Mouse (Mus musculus): ENCODE data around the gene H60b.
"Not testable (repeated sequence)": the region's sequence is repeated elsewhere in the genome, so short reads cannot be mapped to it uniquely, and the experiment has no call there.

The H60b gene

DNA sequence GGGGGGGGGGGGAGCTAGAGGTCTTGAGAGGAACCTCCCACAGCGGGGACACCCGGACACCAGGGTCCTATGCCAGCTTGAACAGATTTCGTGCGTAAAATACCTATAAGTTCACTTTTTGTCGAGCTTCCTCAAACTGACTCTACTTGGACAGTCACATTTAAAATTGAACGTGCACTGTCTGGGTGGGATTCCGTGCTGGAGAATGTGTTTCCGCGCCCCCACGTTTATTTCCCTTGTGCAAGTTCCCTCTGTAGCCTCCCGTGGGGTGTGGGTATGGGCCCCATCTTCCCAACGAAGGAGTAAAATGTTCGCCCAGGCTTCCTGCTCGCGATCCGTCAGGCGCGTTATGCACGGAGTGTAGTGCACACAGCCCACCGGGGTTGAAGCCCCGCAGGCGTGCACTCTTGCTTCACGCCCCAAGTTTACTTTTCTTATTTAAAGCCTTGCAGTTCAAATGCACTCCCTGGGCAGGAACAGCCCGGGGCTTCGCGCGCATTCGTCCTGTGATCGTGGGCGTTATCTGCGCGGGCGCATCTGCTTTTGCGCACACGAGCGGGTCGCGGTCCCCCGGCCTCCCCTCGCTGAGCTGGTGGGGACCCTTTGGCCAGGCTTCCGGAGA is 115.4 kb downstream of the H60b start:
- DNase-seq (ENCODE audit: low read depth, low spot score) = peak; percentile 69

- DNase-seq (ENCODE audit: low read depth, low spot score) = peak; percentile 55
Measured at GRCm38 (mm10) chr10:22274445-22275057, 116.2 kb downstream of the H60b start.

DNA sequence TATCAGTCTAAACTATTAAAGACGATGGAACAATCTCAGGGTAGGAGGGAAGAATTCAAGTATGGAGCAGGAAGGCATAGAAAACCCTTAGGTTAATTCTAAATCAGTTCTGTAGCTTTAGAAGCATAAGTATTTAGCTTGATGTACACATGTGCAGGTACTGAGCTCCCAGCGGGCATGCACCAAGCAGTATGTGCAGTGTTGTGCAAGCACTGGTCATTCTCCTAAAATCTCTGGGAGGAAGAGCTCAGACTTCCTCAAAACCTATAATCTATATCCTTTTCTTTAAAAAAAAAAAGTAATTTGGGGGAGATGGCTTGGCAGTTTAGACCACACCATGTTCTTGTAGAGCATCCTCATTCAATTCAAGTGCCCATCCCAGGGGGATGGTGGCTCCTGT is 120.1 kb downstream of the H60b start:
- DNase-seq (ENCODE audit: low read depth, low spot score) = not testable (repeated sequence)

- DNase-seq (ENCODE audit: low read depth, low spot score) = no peak
Measured at GRCm38 (mm10) chr10:22282816-22283215, 124.4 kb downstream of the H60b start.

DNA sequence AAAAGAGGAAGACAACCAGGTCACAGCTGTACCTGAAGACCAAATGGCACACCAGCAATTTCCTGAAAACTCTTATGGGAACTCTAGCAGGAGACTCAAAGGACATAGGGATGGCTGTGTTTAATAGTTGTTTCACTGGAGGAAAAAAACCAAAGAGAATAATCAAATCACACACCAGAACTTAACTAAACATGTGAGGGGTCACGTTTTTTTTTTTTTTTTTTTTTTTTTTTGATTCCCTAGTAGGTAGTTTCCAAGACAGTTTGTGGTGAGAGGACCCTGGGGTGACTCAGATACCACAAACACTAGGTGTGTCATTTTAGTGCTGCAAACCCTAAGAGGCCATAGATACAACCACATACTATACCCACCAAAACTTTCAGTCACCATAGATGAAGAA is 137.3 kb downstream of the H60b start:
- no peak for DNase-seq (ENCODE audit: low read depth, low spot score)

GRCm38 (mm10) chr10:22297033-22297762 is 138.8 kb downstream of the H60b start:
- DNase-seq (ENCODE audit: low read depth, low spot score) = no peak

- no peak for DNase-seq (ENCODE audit: low read depth, low spot score)
Measured at GRCm38 (mm10) chr10:22297766-22298461, 139.5 kb downstream of the H60b start.

- no peak for DNase-seq (ENCODE audit: low read depth, low spot score)
Measured at GRCm38 (mm10) chr10:22299324-22299723, 140.9 kb downstream of the H60b start.

DNA sequence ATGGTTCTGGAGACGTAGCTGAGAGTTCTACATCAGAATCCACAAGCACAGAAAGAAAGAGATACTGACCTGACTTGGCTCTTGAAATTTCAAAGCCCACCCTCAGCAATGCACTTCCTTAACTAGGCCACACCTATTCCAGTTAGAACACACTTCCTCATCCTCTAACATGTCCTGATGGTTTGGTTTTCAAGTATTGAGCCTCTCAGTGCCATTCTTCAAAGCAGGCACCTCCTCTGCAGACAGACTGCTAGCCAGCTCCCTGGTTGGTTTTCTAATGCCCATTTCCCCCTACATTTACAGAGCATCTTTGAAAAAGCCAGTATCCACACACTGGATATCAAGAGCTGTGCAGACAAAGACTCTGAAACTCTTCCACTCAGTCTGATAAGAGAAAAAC is 143.3 kb downstream of the H60b start:
- no peak for DNase-seq (ENCODE audit: low read depth, low spot score)

- no peak for DNase-seq (ENCODE audit: low read depth, low spot score)
Measured at GRCm38 (mm10) chr10:22302344-22303057, 144.1 kb downstream of the H60b start.

DNA sequence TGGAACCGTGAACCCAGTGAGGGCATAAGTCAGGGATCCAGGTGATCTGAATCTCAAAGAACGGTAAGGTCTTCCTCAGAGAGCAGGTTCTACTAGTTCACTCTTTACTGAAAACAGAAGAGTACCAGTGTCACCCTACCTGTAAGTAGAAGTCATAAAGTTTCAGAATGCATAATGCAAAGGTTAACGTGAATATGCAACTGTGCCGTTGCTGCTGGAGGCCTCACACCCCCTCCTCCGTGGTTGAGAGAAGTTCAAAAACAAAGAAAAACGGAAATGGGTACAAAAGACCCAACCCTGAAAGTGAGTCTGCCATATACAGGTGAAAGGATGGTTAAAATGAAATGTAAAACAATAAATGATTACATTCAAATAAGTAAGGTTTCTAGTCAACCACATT is 145.3 kb downstream of the H60b start:
- no peak for DNase-seq (ENCODE audit: low read depth, low spot score)

GRCm38 (mm10) chr10:22305801-22306200 is 147.4 kb downstream of the H60b start:
- no peak for DNase-seq (ENCODE audit: low read depth, low spot score)

DNA sequence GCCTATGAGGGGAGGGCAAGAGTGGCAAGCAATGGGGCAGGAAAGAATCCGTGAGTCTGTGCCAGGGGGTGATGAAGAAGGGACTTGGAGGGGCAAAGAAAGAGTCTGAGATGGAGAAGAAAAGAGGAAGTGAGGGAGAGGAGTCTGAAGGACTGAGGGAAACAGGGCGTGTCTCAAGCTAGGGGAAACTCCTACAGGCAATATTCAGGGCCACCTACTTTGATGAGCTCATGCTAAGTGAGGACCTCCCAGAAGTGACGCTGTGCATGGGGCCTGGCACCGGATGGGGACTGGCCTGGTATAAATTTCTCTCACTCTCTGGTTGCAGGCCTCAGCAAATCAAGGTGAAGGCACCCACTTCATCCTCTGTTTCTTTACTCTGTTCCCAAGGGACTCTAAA is 148.1 kb downstream of the H60b start:
- DNase-seq (ENCODE audit: low read depth, low spot score) = no peak

DNA sequence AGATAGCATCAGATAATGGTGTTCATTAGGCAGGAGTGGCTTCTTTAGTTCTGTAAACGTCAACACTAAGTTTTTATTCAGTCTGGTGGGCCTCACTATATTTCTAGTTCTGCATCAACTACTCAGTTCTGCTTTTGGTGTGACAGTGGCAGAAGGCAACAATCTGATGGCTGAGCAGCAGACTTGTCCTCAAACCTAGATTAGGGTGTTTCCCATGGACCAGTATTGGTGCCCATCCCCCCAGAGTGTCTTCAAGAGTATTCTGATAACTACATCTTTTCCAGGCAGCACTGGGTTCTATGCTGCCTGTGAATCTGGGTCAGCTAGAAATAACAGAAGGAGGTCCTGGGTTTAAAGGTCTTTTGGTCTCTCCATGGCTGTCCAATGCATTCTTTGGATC is 149.8 kb downstream of the H60b start:
- no peak for DNase-seq (ENCODE audit: low read depth, low spot score)

DNA sequence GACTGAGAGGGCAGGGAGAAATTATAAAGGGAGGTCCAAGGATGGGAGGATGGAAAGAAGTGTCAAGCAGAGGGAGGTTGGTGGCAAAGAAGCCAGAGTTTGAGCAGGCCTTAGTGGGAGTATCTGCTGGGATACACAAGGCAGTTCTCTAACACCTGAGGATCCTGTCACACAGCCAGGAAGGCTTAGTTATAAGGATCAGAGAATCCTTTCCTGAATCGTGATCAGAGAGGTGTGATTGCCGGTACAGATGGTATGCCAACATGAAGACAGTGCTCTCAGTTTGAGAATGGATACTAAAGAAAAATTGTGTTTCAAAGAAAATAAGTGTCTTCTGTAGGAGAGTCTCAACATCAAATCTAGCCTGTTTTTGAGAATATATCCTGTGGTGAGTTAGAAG is 164.5 kb downstream of the H60b start:
- DNase-seq (ENCODE audit: low read depth, low spot score) = no peak

Measured in R1 (cell line).